Mouse (Mus musculus): ENCODE data around the gene Gm43302. TPM values are rescaled to one million over a fixed set of nuclear protein-coding genes. Genes with fewer than 3 reads are reported as not detected.
"Not testable (repeated sequence)": the region's sequence is repeated elsewhere in the genome, so short reads cannot be mapped to it uniquely, and the experiment has no call there.

Gm43302 gene
- polyA plus RNA-seq, 1 experiment from 2014 or later: not detected

DNA sequence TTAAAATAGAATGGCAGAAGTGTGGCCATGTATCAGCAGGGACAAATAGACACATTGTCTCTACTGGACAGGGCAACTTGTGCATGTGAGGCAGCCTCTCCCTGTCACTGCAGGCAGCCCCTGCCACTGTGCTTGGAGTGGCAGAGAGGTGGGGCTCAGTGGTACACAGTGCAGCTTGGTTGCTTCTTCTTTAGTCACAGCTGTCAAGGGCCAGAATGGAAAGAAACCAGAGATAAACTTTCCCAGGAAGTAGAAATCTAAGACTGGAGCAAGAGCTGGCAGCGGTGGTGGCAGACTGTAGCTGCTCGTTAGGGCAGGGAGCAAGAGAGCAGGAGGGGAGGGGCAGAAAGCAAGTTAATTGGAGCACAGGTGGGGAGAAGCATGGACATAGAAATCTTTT is 8.0 kb upstream of the Gm43302 start:
- Histone ChIP-seq H3K4me1 (ENCODE audit: control insufficient read depth, insufficient read depth, low read length) (no peaks in the 10 kb centered on the region), H3K27me3 (ENCODE audit: control insufficient read depth, insufficient read depth, low read length) (no peaks in the 10 kb centered on the region), H3K27ac (ENCODE audit: low read depth, low read length) (no peak overlapping the region), H3K4me2 (ENCODE audit: low read depth, low read length) (no peak overlapping the region), H3K9ac (replicated peaks; ENCODE audit: low read depth, low read length) (no peak overlapping the region), H3K36me3 (ENCODE audit: control insufficient read depth, insufficient read depth, low read length) (no peaks in the 10 kb centered on the region), H3K9me3 (ENCODE audit: control insufficient read depth, low read length) (no peaks in the 10 kb centered on the region), H3K4me3 (ENCODE audit: low read depth, low read length) (no peak overlapping the region)
- WGBS: 49% methylated on average over 2 of the region's 2 CpGs
- no peak for ATAC-seq (ENCODE audit: low read depth)

DNA sequence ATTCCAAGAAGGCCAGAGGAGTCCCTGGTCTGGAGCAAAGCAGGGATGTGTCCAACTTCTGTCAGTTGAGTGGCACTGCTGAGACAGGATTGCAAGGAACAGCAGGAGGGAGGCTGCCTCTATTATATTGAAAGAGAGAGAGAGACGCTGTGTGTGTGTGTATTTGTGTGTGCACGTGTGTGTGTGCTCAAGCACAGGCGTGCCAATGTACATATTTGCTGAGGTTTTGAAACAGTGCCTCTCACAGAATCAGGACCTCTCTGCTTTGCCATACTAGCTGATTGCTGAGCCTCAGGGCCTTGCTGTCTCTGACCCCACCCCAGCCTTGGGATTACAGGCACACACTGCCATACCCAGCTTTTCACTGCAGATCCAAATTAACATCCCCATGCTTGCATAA is 2.3 kb upstream of the Gm43302 start:
- no peak overlapping the region for H3K4me2 ChIP-seq (ENCODE audit: low read depth, low read length)
- H3K4me1 ChIP-seq (ENCODE audit: control insufficient read depth, insufficient read depth, low read length): no peaks in the 10 kb centered on the region
- H3K4me3 ChIP-seq (ENCODE audit: low read depth, low read length): no peak overlapping the region
- no peaks in the 10 kb centered on the region for H3K27me3 ChIP-seq (ENCODE audit: control insufficient read depth, insufficient read depth, low read length)
- H3K9ac ChIP-seq (replicated peaks; ENCODE audit: low read depth, low read length): no peak overlapping the region
- no peaks in the 10 kb centered on the region for H3K9me3 ChIP-seq (ENCODE audit: control insufficient read depth, low read length)
- no peak for ATAC-seq (ENCODE audit: low read depth)
- no peaks in the 10 kb centered on the region for H3K36me3 ChIP-seq (ENCODE audit: control insufficient read depth, insufficient read depth, low read length)
- H3K27ac ChIP-seq (ENCODE audit: low read depth, low read length): no peak overlapping the region
- WGBS: 68% methylated on average over 3 of the region's 3 CpGs

DNA sequence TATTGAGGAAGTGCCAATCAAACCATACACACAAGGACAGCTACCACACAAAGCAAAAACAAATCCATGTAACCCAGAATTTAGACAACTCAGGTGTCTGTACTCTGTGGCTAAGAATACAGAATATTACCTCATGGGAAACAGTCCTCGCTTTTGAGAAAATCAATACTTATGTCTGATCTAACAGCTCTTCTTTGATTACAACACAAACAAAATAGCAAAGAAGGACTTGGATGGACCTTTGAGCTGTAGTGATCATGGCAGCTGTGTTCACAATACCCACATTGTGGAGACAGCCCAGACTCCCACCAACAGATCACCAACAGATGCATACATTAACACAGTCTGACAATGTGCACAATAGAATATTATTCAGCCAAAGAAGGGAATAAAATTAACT is 1.0 kb downstream of the Gm43302 start:
- ATAC-seq (ENCODE audit: low read depth): no peak
- Histone ChIP-seq H3K4me3 (ENCODE audit: low read depth, low read length) (no peak overlapping the region), H3K36me3 (ENCODE audit: control insufficient read depth, insufficient read depth, low read length) (no peaks in the 10 kb centered on the region), H3K4me1 (ENCODE audit: control insufficient read depth, insufficient read depth, low read length) (no peaks in the 10 kb centered on the region), H3K9me3 (ENCODE audit: control insufficient read depth, low read length) (no peaks in the 10 kb centered on the region), H3K27me3 (ENCODE audit: control insufficient read depth, insufficient read depth, low read length) (no peaks in the 10 kb centered on the region), H3K9ac (replicated peaks; ENCODE audit: low read depth, low read length) (no peak overlapping the region), H3K4me2 (ENCODE audit: low read depth, low read length) (no peak overlapping the region), H3K27ac (ENCODE audit: low read depth, low read length) (no peak overlapping the region)
- 81% methylated on average over 1 of the region's 1 CpGs for WGBS

DNA sequence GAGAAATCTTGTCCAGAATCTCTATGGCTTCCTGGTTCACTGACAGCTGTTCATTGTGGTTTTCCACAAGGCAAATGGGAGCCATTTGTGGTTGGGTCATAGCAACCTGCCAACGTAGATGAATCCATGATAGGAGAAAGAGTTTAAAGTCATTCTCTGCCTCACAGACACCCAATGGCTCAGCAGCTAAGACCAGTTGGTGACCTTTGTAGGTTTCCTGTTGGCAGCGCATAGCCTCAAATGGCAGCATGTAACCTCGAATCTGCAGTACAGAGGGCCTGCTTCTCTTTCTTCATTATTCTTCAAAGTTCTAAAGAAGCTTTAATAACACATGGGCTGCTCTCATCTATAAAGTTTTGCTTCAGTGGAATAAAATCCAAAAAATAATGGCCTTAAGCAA is 2.6 kb downstream of the Gm43302 start:
- ATAC-seq (ENCODE audit: low read depth); H3K27me3 ChIP-seq (ENCODE audit: control insufficient read depth, insufficient read depth, low read length); H3K4me1 ChIP-seq (ENCODE audit: control insufficient read depth, insufficient read depth, low read length); H3K27ac ChIP-seq (ENCODE audit: low read depth, low read length); H3K9me3 ChIP-seq (ENCODE audit: control insufficient read depth, low read length); H3K9ac ChIP-seq (replicated peaks; ENCODE audit: low read depth, low read length); H3K4me2 ChIP-seq (ENCODE audit: low read depth, low read length); H3K36me3 ChIP-seq (ENCODE audit: control insufficient read depth, insufficient read depth, low read length); H3K4me3 ChIP-seq (ENCODE audit: low read depth, low read length): not testable (repeated sequence)
- WGBS: 81% methylated on average over 3 of the region's 3 CpGs

DNA sequence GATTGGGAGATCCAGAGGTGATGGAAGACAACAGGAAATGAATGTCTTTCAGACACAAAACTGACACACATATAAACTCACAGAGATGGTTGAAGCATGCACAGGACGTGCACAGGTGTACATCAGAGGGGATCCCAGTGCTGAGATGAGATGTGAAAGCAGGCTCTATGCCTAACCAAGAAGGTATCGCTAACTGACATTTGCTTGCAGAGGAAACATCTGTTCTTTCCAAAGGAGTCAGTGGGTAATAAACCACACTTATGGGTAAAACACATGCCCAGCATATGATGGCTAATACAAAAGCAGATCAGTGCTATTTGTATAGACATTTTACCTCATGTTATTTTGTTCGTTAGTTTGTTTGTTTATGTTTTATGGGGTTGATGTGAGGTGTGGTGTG is 32.8 kb downstream of the Gm43302 start:
- H3K9ac ChIP-seq (replicated peaks; ENCODE audit: low read depth, low read length): not testable (repeated sequence)

DNA sequence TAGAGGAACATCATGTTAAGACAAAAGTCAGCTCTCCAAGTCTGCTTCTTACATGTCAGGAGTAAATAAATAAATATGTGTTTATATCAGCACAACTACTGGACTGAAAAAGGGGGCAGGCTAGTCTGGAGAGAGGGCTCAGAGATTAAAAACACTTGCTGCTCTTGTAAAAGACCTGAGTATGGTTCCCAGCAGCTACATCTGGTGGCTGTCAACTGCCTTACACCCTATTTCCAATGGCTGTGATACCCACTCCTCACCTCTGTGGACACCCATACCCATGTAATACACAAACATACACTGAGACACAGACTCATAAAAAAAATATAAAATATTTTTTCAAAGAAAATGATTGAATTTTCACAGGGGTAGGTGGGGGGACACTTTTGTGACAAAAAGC is 41.0 kb downstream of the Gm43302 start:
- no peaks in the 10 kb centered on the region for H3K9me3 ChIP-seq (ENCODE audit: control insufficient read depth, low read length)
- no peak overlapping the region for H3K4me3 ChIP-seq (ENCODE audit: low read depth, low read length)
- H3K4me1 ChIP-seq (ENCODE audit: control insufficient read depth, insufficient read depth, low read length): no peaks in the 10 kb centered on the region
- no peak overlapping the region for H3K4me2 ChIP-seq (ENCODE audit: low read depth, low read length)
- H3K27ac ChIP-seq (ENCODE audit: low read depth, low read length): no peak overlapping the region
- no peak for ATAC-seq (ENCODE audit: low read depth)
- H3K36me3 ChIP-seq (ENCODE audit: control insufficient read depth, insufficient read depth, low read length): no peaks in the 10 kb centered on the region
- H3K9ac ChIP-seq (replicated peaks; ENCODE audit: low read depth, low read length): no peak overlapping the region
- H3K27me3 ChIP-seq (ENCODE audit: control insufficient read depth, insufficient read depth, low read length): no peaks in the 10 kb centered on the region

More for the DNA sequence above, 32.8 kb downstream of the Gm43302 start:
- H3K4me2 ChIP-seq (ENCODE audit: low read depth, low read length); H3K9me3 ChIP-seq (ENCODE audit: control insufficient read depth, low read length); H3K4me1 ChIP-seq (ENCODE audit: control insufficient read depth, insufficient read depth, low read length); H3K27me3 ChIP-seq (ENCODE audit: control insufficient read depth, insufficient read depth, low read length); H3K36me3 ChIP-seq (ENCODE audit: control insufficient read depth, insufficient read depth, low read length); H3K27ac ChIP-seq (ENCODE audit: low read depth, low read length); H3K4me3 ChIP-seq (ENCODE audit: low read depth, low read length); ATAC-seq (ENCODE audit: low read depth): not testable (repeated sequence)
- WGBS: no CpG with 5 or more reads among the region's 3 CpGs

DNA sequence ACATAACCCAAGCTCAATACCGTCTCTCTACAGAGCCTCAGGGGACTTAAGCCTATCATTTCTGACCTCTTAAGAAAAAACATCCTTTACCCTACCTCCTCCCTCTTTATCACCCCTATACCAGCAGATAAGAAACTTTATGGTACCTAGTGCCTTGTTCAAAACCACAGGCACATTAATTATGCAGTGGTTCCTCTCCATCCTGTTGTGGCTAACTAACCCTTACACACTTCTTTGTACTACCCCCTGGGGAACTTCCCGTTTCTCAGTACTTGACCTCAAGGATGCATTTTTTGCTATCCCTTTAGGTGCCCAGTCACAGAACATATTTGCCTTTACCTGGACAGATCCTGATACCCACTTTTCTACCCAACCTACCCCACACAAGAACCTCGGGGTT is 48.8 kb downstream of the Gm43302 start:
- H3K4me1 ChIP-seq (ENCODE audit: control insufficient read depth, insufficient read depth, low read length); H3K9me3 ChIP-seq (ENCODE audit: control insufficient read depth, low read length); H3K4me3 ChIP-seq (ENCODE audit: low read depth, low read length); ATAC-seq (ENCODE audit: low read depth); H3K9ac ChIP-seq (replicated peaks; ENCODE audit: low read depth, low read length); H3K27me3 ChIP-seq (ENCODE audit: control insufficient read depth, insufficient read depth, low read length); H3K4me2 ChIP-seq (ENCODE audit: low read depth, low read length); H3K27ac ChIP-seq (ENCODE audit: low read depth, low read length); H3K36me3 ChIP-seq (ENCODE audit: control insufficient read depth, insufficient read depth, low read length): not testable (repeated sequence)
- WGBS: 79% methylated on average over 3 of the region's 3 CpGs

DNA sequence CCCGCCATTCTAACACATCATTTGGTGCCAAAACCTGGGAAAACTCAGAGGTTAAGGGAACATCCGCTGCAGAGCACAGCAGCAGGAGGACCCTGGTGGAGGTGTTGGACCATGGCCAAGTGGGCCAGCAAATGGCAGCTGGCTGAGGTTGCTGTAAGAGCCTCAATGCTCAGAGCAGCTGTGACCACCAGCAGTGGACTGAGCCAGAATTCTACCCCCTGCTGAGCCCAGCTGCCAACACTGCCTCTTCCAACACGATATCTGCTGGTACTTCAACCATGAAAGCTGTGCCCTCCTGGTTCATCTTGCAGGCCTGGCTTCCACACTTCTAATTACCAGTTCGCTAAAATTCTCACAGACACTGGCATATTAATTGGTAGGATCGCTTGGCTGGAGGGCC is 52.5 kb downstream of the Gm43302 start:
- H3K27ac ChIP-seq (ENCODE audit: low read depth, low read length); H3K9ac ChIP-seq (replicated peaks; ENCODE audit: low read depth, low read length); H3K4me3 ChIP-seq (ENCODE audit: low read depth, low read length); H3K9me3 ChIP-seq (ENCODE audit: control insufficient read depth, low read length); H3K36me3 ChIP-seq (ENCODE audit: control insufficient read depth, insufficient read depth, low read length); H3K4me2 ChIP-seq (ENCODE audit: low read depth, low read length); H3K4me1 ChIP-seq (ENCODE audit: control insufficient read depth, insufficient read depth, low read length); H3K27me3 ChIP-seq (ENCODE audit: control insufficient read depth, insufficient read depth, low read length): not testable (repeated sequence)
- 60% methylated on average over 5 of the region's 5 CpGs for WGBS
- ATAC-seq (ENCODE audit: low read depth): peak; percentile 72

DNA sequence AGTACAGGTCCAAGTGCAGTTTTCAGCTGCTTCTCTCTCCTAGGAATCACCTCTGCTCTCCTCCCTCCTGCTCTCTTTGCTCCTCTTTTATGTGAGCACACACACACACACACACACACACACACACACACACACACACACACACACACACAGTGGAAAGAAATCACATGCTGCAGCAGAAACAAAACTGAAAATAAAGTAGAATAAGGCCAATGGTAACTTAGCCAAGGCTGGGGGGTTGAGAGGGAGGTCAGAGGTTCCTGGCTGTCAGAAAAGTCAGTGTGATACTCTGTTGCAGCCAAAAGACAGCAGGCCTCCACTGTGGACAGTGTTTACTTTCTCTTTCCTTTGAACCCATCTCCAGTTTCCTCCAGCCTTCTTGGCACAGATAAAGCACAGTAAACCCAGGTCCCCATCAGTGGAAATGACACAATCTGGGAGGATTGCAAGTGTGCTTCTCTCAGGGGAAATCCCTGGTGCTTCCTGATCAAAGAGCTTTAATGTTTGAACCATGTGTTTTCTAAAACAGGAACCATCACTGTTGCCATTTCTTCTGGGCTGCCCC is 53.9 kb downstream of the Gm43302 start, which contains the start of gene Gbp10:
Gbp10 (minus strand) TSS at position 51 of the 565 bp plus-strand sequence.
- not testable (repeated sequence) for H3K4me1 ChIP-seq (ENCODE audit: control insufficient read depth, insufficient read depth, low read length); H3K36me3 ChIP-seq (ENCODE audit: control insufficient read depth, insufficient read depth, low read length); H3K9ac ChIP-seq (replicated peaks; ENCODE audit: low read depth, low read length); H3K4me2 ChIP-seq (ENCODE audit: low read depth, low read length); H3K9me3 ChIP-seq (ENCODE audit: control insufficient read depth, low read length); H3K27ac ChIP-seq (ENCODE audit: low read depth, low read length); H3K4me3 ChIP-seq (ENCODE audit: low read depth, low read length); ATAC-seq (ENCODE audit: low read depth); H3K27me3 ChIP-seq (ENCODE audit: control insufficient read depth, insufficient read depth, low read length)

DNA sequence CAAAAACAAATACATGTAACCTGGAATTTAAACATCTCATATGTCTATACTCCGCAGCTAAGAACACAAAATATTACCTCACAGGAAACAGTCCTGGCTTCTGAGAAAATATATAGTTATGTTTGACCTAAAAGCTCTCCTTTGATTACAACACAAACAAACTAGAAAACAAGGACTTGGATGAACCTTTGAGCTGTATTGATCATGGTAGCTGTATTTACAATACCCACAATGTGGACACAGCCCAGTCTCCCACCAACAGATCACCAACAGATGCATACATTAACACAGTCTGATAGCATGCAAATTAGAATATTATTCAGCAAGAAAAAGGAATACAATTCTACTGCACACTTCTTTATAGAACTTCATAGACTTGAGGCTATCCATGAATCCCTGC is 55.1 kb downstream of the Gm43302 start:
- H3K36me3 ChIP-seq (ENCODE audit: control insufficient read depth, insufficient read depth, low read length); H3K9ac ChIP-seq (replicated peaks; ENCODE audit: low read depth, low read length); H3K27me3 ChIP-seq (ENCODE audit: control insufficient read depth, insufficient read depth, low read length); H3K27ac ChIP-seq (ENCODE audit: low read depth, low read length); H3K4me1 ChIP-seq (ENCODE audit: control insufficient read depth, insufficient read depth, low read length); H3K4me2 ChIP-seq (ENCODE audit: low read depth, low read length); H3K9me3 ChIP-seq (ENCODE audit: control insufficient read depth, low read length); ATAC-seq (ENCODE audit: low read depth); H3K4me3 ChIP-seq (ENCODE audit: low read depth, low read length): not testable (repeated sequence)
- 96% methylated on average over 1 of the region's 1 CpGs for WGBS
